Mouse (Mus musculus): Measurements from ENCODE around the gene Jmy.
"Not testable (repeated sequence)": the region's sequence is repeated elsewhere in the genome, so short reads cannot be mapped to it uniquely, and the experiment has no call there.

Jmy gene

GRCm38 (mm10) chr13:93499167-93499972 lies at the start of gene Jmy:
Jmy (minus strand) TSS chr13:93499808.
- DNase-seq (ENCODE audit: low read depth, low spot score) = peak; percentile 74

- no peak for DNase-seq (ENCODE audit: low read depth, low spot score)
Observed at GRCm38 (mm10) chr13:93547641-93548040, 48.0 kb upstream of the Jmy start.

GRCm38 (mm10) chr13:93546011-93546410 lies 46.4 kb upstream of the Jmy start:
- no peak for DNase-seq (ENCODE audit: low read depth, low spot score)

DNA sequence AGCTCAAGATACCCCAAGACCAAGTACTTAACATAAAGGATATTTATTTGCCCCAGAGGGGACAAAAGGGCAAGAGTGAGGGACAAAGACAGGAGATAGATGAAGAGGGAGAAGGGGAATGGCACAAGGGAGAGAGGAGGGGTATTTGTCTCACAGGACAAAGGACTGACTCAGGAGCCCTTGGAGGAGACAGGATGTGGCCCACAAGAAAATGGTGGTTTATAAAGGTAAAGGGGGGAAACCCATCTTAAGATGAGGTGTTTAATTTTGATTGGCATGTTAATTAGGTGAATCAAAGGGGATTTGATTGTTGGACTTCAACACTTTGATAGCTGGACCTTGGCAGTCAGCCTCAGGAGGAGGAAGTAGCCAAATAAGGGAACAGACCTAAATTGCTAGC lies 44.7 kb upstream of the Jmy start:
- no peak for DNase-seq (ENCODE audit: low read depth, low spot score)

DNA sequence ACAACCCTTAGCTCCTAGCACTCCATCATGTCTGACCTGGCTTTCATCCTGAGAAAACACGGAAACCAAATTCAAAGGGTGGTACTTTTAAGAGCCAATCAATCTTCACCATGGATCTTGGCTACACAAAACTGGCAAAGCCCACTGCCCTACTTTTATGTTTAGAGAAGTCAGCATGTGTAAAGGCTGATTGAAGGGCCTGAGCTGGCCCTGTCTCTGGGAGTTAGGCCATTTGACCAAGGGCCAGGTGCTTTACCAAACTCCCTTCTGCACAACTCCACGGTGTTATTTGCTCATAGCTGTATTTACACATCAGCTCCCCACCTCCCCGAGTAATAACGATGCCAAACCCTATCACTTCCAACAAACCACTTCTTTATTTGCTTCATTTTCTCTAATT lies 39.7 kb upstream of the Jmy start:
- DNase-seq (ENCODE audit: low read depth, low spot score) = no peak

GRCm38 (mm10) chr13:93518753-93519319 lies 19.2 kb upstream of the Jmy start:
- no peak for DNase-seq (ENCODE audit: low read depth, low spot score)

DNA sequence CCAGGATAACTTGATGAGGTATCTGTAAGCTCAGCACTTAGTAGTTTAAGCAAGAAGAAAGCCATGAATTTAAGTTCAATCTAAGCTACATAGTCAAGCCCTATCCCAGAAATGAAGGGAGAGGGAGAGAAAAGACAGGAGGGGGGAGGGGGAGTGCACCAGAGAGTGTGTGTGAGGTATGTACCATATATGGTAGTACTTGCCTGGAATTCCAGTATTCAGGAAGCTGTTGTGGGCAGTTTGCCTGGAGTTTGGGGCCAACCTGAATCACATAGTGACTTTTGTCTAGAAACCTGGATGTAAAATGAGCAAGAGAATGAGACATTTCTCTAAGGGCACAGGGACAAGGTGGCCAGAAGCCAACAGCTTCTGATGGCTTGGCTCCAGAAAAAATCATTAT lies 17.6 kb upstream of the Jmy start:
- peak; percentile 17 for DNase-seq (ENCODE audit: low read depth, low spot score)

GRCm38 (mm10) chr13:93514000-93514795 lies 14.6 kb upstream of the Jmy start:
- no peak for DNase-seq (ENCODE audit: low read depth, low spot score)

- DNase-seq (ENCODE audit: low read depth, low spot score) = no peak
Observed at GRCm38 (mm10) chr13:93510447-93511180, 11.0 kb upstream of the Jmy start.

- DNase-seq (ENCODE audit: low read depth, low spot score) = not testable (repeated sequence)
Observed at GRCm38 (mm10) chr13:93506920-93507319, 7.3 kb upstream of the Jmy start.

DNA sequence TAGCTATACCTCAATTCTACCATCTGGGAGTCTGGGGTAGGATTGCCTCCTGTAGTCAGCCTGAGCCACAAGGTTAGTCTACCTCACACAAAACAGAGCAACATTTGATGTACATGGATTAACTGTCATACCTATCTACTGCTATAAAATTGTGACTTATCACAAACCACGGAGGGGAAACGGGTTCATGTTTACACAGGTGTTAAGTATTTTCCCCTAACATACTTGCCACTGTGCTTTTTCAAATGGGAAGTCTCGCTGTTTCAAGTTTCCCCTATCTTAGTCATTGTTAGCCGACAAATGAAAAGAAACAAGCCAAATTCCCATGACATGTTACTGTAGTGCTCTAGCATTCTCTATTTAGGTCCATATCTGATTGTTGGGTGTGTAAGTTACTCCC lies 2.1 kb upstream of the Jmy start:
- DNase-seq (ENCODE audit: low read depth, low spot score) = no peak

GRCm38 (mm10) chr13:93499973-93500633 lies 495 bp upstream of the Jmy start:
- no peak for DNase-seq (ENCODE audit: low read depth, low spot score)

DNA sequence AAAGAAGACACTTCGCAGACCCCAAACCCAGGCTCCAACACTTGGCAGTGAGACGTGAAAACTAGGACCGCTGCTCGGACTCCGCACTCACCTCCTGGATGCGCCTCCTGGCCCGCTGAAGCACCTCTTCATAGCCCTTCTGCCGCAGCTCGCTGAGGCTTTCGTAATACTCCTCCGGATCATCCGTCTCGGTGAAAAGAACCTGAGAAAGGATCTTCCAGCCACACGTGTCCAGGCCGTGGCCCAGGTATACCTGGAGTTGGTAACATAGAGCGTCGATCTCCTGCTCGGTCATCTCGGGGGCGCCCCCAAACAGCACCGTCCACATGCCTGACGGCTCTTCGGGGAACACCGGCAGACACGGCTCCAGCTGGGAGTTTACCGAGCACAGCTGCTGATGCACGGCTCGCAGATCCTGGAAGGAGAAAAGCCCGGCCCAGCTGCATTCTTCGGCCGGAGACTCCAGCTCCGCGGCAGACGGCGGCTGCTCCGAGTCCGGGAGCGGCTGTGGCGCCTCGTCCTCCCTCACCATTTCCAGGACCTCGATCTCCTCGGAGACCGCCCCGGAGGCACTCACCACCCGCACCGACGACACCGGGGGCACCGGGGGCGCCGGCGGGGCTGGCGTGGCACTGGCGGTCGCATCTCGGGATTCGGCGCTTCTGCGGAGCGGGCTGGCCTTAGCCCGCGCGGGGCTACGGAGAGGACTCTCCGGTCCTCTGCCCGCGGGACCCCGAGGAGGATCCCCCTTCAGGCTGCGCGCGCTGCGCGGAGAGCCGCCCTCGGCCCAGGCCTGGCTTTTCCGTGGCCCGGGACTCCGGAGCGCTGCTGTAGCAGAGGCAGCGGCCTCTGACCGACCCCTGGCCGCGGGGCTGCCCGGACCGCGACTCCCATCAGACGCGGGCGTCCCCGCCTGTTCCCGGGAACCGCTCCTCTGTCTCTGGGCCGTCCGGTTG lies 1.1 kb downstream of the Jmy start:
- peak; percentile 48 for DNase-seq (ENCODE audit: low read depth, low spot score)

GRCm38 (mm10) chr13:93496977-93497376 lies 2.6 kb downstream of the Jmy start:
- peak; percentile 10 for DNase-seq (ENCODE audit: low read depth, low spot score)

DNA sequence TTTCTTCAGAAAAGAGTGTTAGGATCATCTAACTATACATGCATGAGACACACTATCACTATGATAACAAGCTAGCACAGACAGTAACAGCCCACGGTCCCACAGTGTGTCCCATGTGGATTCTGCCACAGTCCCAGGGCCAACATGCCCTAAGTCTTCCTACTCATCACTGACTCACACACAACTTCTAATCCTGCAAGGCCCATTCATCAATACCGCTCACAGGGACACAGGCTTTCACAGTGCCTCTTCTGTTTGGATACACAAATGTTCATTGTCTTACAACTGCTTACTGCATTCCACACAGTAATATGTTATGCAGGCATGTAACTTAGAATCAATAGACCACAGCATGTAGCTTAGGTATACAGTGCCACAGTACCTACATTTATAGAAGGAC lies 11.1 kb downstream of the Jmy start:
- DNase-seq (ENCODE audit: low read depth, low spot score) = peak; percentile 25

- no peak for DNase-seq (ENCODE audit: low read depth, low spot score)
Observed at GRCm38 (mm10) chr13:93487734-93488133, 11.9 kb downstream of the Jmy start.

- no peak for DNase-seq (ENCODE audit: low read depth, low spot score)
Observed at GRCm38 (mm10) chr13:93484276-93484675, 15.3 kb downstream of the Jmy start.

DNA sequence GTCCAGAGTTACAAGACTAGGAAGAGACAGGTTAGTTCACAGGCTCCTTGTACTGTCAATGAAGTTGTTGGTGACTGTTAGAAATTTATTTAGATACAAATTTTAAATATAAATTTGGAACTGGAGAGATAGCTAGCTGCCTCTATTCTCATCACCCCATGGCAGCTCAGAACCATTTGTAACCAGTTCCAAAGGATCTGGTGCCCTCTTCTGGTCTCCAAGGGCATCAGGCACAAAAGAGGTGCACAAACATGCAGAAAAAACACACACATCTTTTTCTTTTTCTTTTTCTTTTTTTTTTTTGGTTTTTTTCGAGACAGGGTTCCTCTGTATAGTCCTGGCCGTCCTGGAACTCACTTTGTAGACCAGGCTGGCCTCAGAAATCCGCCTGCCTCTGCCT lies 18.5 kb downstream of the Jmy start:
- DNase-seq (ENCODE audit: low read depth, low spot score) = no peak

DNA sequence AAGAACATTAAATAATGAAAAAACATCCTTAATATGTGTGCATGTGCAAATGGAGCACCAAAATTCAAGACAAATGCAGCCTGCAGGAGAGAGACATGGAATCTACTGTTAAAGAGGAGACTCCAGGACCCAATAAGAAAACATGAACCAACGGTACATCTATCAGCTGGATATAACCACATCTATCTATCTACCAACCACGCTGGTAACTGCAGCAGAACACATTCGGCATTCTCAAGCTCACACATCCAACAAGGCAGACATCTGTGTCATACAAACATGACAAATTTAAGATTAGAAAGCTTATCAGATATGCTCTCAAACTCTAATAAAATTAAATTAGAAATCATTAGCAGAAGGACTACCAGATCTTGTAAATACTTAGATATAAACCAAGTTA lies 21.3 kb downstream of the Jmy start:
- no peak for DNase-seq (ENCODE audit: low read depth, low spot score)

DNA sequence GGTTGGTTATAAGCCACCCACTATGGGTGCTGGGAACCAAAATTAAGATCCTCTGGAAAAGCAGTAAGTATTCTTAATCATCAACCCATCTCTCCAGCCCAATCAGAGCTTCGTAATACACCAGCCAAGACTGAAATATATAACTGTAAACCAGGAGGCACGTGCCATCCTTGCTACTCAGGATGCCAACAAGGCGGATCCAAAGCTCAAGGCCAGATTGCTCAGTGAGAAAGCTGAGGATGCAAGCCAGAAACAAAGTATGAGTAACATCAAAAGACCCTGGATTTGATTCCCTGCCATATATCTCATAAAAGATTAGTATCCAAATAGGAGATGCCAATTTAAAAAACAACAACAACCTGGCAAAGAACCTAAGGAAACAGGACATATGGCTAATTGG lies 31.3 kb downstream of the Jmy start:
- no peak for DNase-seq (ENCODE audit: low read depth, low spot score)
